Mouse (Mus musculus) liver, embryonic 13.5 days (tissue): Measurements from ENCODE around the gene Gdf11. TPM values are rescaled to one million over a fixed set of nuclear protein-coding genes. Genes with fewer than 3 reads are reported as not detected.

Experiments
- ATAC-seq: fragments of 200-750 bp; cut with Nextera tagmentation; 2 replicates; pipeline ENCODE4 v1.8.0; 2017; ENCODE audit warnings: low read depth, mild to moderate bottlenecking, moderate number of reproducible peaks, moderate library complexity
- DNase-seq: peaks from one replicate; pipeline ENCODE4 v3.0.0; 2022
- H3K27ac ChIP-seq: fragments of 300-500 bp; sonication (generic); 2 replicates; pipeline ENCODE4 v1.5.1; 2015; ENCODE audit warnings: moderate library complexity, mild to moderate bottlenecking, inconsistent platforms
- H3K27me3 ChIP-seq: fragments of 300-500 bp; sonication (generic); 2 replicates; pipeline ENCODE4 v1.6.1; 2015; ENCODE audit warnings: mild to moderate bottlenecking, inconsistent platforms
- H3K36me3 ChIP-seq: fragments of 300-500 bp; sonication (generic); 2 replicates; pipeline ENCODE4 v1.6.1; 2015; ENCODE audit warnings: mild to moderate bottlenecking, inconsistent platforms
- H3K4me1 ChIP-seq: fragments of 300-500 bp; sonication (generic); replicated peaks from 2 replicates; pipeline ENCODE4 v1.6.1; 2015; ENCODE audit warnings: inconsistent platforms
- H3K4me2 ChIP-seq: fragments of 300-500 bp; sonication (generic); 2 replicates; pipeline ENCODE4 v1.6.1; 2015; ENCODE audit warnings: inconsistent platforms, mild to moderate bottlenecking, moderate library complexity
- H3K4me3 ChIP-seq: fragments of 300-500 bp; sonication (generic); replicated peaks from 2 replicates; pipeline ENCODE4 v1.5.1; 2015; ENCODE audit warnings: mild to moderate bottlenecking, inconsistent platforms
- H3K9ac ChIP-seq: fragments of 300-500 bp; sonication (generic); 2 replicates; pipeline ENCODE4 v1.6.1; 2015; ENCODE audit warnings: mild to moderate bottlenecking, inconsistent platforms
- H3K9me3 ChIP-seq: fragments of 300-500 bp; sonication (generic); replicated peaks from 2 replicates; pipeline ENCODE4 v1.6.1; 2016; ENCODE audit warnings: inconsistent platforms
- WGBS: fragments of 180-500 bp; shearing (Covaris S2); methylation state at CpG from one replicate; pipeline ENCODE4 v1.1.7; 2015; ENCODE audit not compliant: insufficient replicate concordance; 5-methylcytosine and 5-hydroxymethylcytosine counted together
- polyA plus RNA-seq: library from polyadenylated mRNA; unstranded; fragments of >200 nt; fragmentation: Nextera tagmentation; extraction: Ambion mirVana; gene quantifications from 2 replicates; pipeline ENCODE4 v1.2.1, GENCODE M21; 2015

Gene Gdf11
- 0.43 and 0.66 TPM in 2 replicates for polyA plus RNA-seq

- Histone ChIP-seq H3K27ac (no peak within 1 kb of the TSS), H3K9me3 (no peaks in the 10 kb centered on the region), H3K27me3 (peaks cover 89% of the 10 kb centered on the region), H3K4me2 (peak within 1 kb of the TSS; percentile 82), H3K4me1 (peaks cover 39% of the 10 kb centered on the region), H3K36me3 (no peaks in the 10 kb centered on the region), H3K9ac (peak within 1 kb of the TSS; percentile 61), H3K4me3 (peak within 1 kb of the TSS; percentile 64)
- DNase-seq (no peak), ATAC-seq (no peak)
- 1% methylated on average over 69 of the region's 89 CpGs for WGBS
Measured at GRCm38 (mm10) chr10:128891296-128892094, at the start of gene Gdf11. Gdf11 (minus strand) TSS chr10:128891718.

DNA sequence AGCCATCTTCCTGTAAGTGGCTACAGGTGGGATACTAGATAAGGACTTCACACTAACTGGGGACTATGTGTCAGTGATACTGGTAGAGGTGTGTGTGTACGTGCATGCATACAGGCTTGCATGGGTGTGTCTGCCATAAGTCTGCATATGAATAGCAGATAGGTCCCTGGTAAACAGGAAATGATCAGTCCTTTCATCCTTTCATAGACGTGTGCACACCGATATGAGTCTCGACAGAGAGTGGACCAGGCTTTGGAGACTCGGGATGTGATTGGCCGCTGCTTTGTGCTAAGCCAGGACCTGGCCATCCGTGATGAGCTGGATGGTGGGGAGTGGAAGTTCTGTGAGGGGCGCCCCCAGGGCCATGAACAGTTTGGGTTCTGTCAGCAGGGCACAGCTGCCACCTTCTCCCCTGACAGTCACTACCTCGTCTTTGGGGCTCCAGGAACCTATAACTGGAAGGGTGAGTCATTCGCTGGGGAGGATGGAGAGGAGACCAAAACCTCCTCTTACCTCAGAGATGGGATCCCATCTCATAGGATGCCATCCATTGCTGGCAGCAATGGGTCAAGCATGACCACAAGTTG, 49.0 kb upstream of the Gdf11 start:
- no peaks in the 10 kb centered on the region for H3K4me1 ChIP-seq
- H3K27me3 ChIP-seq, result peaks cover 38% of the 10 kb centered on the region
- DNase-seq (no peak), ATAC-seq (no peak)
- no peaks in the 10 kb centered on the region for H3K36me3 ChIP-seq
- no peak overlapping the region for H3K4me2 ChIP-seq
- H3K9ac ChIP-seq, result no peak overlapping the region
- no peak overlapping the region for H3K27ac ChIP-seq
- WGBS, result 53% methylated on average over 10 of the region's 10 CpGs
- H3K9me3 ChIP-seq, result no peaks in the 10 kb centered on the region
- no peak overlapping the region for H3K4me3 ChIP-seq

- Histone ChIP-seq H3K9me3 (no peaks in the 10 kb centered on the region), H3K27me3 (peaks cover 49% of the 10 kb centered on the region), H3K9ac (no peak overlapping the region), H3K4me1 (0 out of 2 replicates have a peak, but pooled peaks cover under 1% of the 10 kb centered on the region), H3K4me3 (no peak overlapping the region), H3K36me3 (no peaks in the 10 kb centered on the region), H3K4me2 (no peak overlapping the region), H3K27ac (no peak overlapping the region)
- no peak for ATAC-seq
- no peak for DNase-seq
- WGBS, result 45% methylated on average over 5 of the region's 5 CpGs
Measured at GRCm38 (mm10) chr10:128938974-128939373, 47.5 kb upstream of the Gdf11 start.

GRCm38 (mm10) chr10:128938457-128938856, 46.9 kb upstream of the Gdf11 start:
- no peak for ATAC-seq
- no peaks in the 10 kb centered on the region for H3K36me3 ChIP-seq
- no peak overlapping the region for H3K27ac ChIP-seq
- 0 out of 2 replicates have a peak, but pooled peaks cover 6% of the 10 kb centered on the region for H3K4me1 ChIP-seq
- no peak overlapping the region for H3K9ac ChIP-seq
- H3K4me2 ChIP-seq, result no peak overlapping the region
- peaks cover 49% of the 10 kb centered on the region for H3K27me3 ChIP-seq
- WGBS, result 65% methylated on average over 9 of the region's 9 CpGs
- no peaks in the 10 kb centered on the region for H3K9me3 ChIP-seq
- no peak overlapping the region for H3K4me3 ChIP-seq
- no peak for DNase-seq

DNA sequence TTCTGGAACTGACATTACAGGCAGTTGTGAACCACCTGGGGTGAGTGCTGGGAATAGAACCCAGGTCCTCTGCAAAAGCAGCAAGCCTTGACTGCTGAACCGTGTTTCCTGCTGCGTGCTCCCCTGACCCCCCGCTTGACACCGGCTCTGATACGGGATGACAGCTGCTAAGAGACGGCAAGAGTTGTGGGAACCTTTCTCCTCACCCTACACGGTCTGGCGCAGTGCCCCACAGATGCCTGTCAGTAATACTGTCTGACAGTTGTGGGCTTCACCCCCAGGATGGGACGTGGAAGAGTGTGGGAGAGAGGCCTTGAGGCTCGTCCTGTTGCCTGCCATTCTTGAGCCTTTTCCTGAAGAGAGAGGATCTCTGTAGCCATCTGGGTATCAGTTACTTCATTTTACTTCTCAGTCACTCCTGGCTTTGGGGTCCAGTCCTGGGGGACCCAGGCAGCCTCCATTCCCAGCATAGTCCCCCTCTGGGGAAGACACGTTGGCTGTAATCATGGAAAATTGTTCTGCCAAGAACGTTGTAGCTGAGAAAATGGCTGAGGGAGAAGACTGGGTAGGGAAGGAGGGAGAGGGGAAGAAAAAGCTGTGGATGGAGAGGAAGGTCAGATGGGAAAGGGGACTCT, 46.4 kb upstream of the Gdf11 start:
- ATAC-seq (no peak), DNase-seq (no peak)
- Histone ChIP-seq H3K4me2 (no peak overlapping the region), H3K27me3 (peaks cover 53% of the 10 kb centered on the region), H3K9me3 (no peaks in the 10 kb centered on the region), H3K9ac (no peak overlapping the region), H3K4me3 (no peak overlapping the region), H3K36me3 (no peaks in the 10 kb centered on the region), H3K4me1 (0 out of 2 replicates have a peak, but pooled peaks cover 8% of the 10 kb centered on the region), H3K27ac (no peak overlapping the region)
- 60% methylated on average over 12 of the region's 12 CpGs for WGBS

- H3K27ac ChIP-seq, result no peak overlapping the region
- WGBS, result 60% methylated on average over 8 of the region's 8 CpGs
- H3K36me3 ChIP-seq, result no peaks in the 10 kb centered on the region
- no peak for ATAC-seq
- no peak for DNase-seq
- H3K4me2 ChIP-seq, result no peak overlapping the region
- 0 out of 2 replicates have a peak, but pooled peaks cover 8% of the 10 kb centered on the region for H3K4me1 ChIP-seq
- H3K4me3 ChIP-seq, result no peak overlapping the region
- no peaks in the 10 kb centered on the region for H3K9me3 ChIP-seq
- H3K27me3 ChIP-seq, result peaks cover 63% of the 10 kb centered on the region
- H3K9ac ChIP-seq, result no peak overlapping the region
Measured at GRCm38 (mm10) chr10:128935826-128936440, 44.4 kb upstream of the Gdf11 start.

- DNase-seq (no peak), ATAC-seq (no peak)
- H3K9ac ChIP-seq, result no peak overlapping the region
- H3K4me3 ChIP-seq, result no peak overlapping the region
- H3K27me3 ChIP-seq, result peaks cover 68% of the 10 kb centered on the region
- H3K4me2 ChIP-seq, result no peak overlapping the region
- H3K9me3 ChIP-seq, result no peaks in the 10 kb centered on the region
- 0 out of 2 replicates have a peak, but pooled peaks cover 8% of the 10 kb centered on the region for H3K4me1 ChIP-seq
- 45% methylated on average over 7 of the region's 7 CpGs for WGBS
- H3K27ac ChIP-seq, result no peak overlapping the region
- H3K36me3 ChIP-seq, result no peaks in the 10 kb centered on the region
Measured at GRCm38 (mm10) chr10:128934997-128935787, 43.7 kb upstream of the Gdf11 start.

- DNase-seq, result no peak
- Histone ChIP-seq H3K9me3 (no peaks in the 10 kb centered on the region), H3K36me3 (no peaks in the 10 kb centered on the region), H3K27me3 (peaks cover 77% of the 10 kb centered on the region), H3K9ac (no peak overlapping the region), H3K27ac (no peak overlapping the region), H3K4me1 (0 out of 2 replicates have a peak, but pooled peaks cover 8% of the 10 kb centered on the region), H3K4me2 (peak overlapping the region; percentile 46), H3K4me3 (peak overlapping the region; percentile 25)
- no peak for ATAC-seq
- 5% methylated on average over 21 of the region's 21 CpGs for WGBS
Measured at GRCm38 (mm10) chr10:128933976-128934721, 42.6 kb upstream of the Gdf11 start.

- Histone ChIP-seq H3K36me3 (no peaks in the 10 kb centered on the region), H3K4me1 (0 out of 2 replicates have a peak, but pooled peaks cover 8% of the 10 kb centered on the region), H3K9ac (no peak within 1 kb of the TSS), H3K4me3 (peak within 1 kb of the TSS; percentile 25), H3K4me2 (peak within 1 kb of the TSS; percentile 46), H3K27ac (no peak within 1 kb of the TSS), H3K9me3 (no peaks in the 10 kb centered on the region), H3K27me3 (peaks cover 82% of the 10 kb centered on the region)
- WGBS, result under 1% methylated on average over 26 of the region's 26 CpGs
- no peak for DNase-seq
- peak; percentile 59 for ATAC-seq
Measured at GRCm38 (mm10) chr10:128933574-128933973, 42.1 kb upstream of the Gdf11 start, which contains the start of gene Itga7. Itga7 (plus strand) TSS chr10:128933818.

GRCm38 (mm10) chr10:128931441-128931840, 39.9 kb upstream of the Gdf11 start:
- peaks cover 88% of the 10 kb centered on the region for H3K27me3 ChIP-seq

More at GRCm38 (mm10) chr10:128931441-128931840, 39.9 kb upstream of the Gdf11 start:
- DNase-seq (no peak), ATAC-seq (no peak)
- Histone ChIP-seq H3K36me3 (no peaks in the 10 kb centered on the region), H3K27ac (no peak overlapping the region), H3K4me2 (no peak overlapping the region), H3K4me1 (0 out of 2 replicates have a peak, but pooled peaks cover 8% of the 10 kb centered on the region), H3K9me3 (no peaks in the 10 kb centered on the region), H3K4me3 (no peak overlapping the region), H3K9ac (no peak overlapping the region)
- 37% methylated on average over 2 of the region's 2 CpGs for WGBS
